Mouse (Mus musculus) brain, embryonic 14.5 days (tissue): Measurements from ENCODE around the gene Il1f10. TPM values are rescaled to one million over a fixed set of nuclear protein-coding genes. Genes with fewer than 3 reads are reported as not detected.
A peak's percentile ranks its signal among the peaks of the same experiment; 100 is the strongest.

ENCODE experiments used
- DNase-seq: peaks from one replicate; pipeline ENCODE4 v3.0.0-alpha.2; 2011; ENCODE audit warnings: low read depth
- CTCF ChIP-seq: fragments of 200-500 bp; IDR thresholded peaks from 2 replicates; pipeline ENCODE4 v1.5.1; 2012; ENCODE audit warnings: inconsistent platforms, mild to moderate bottlenecking, moderate library complexity, borderline replicate concordance; ENCODE audit not compliant: insufficient read depth, insufficient read length; ENCODE audit errors: extremely low read depth
- POLR2A ChIP-seq: fragments of 200-500 bp; IDR thresholded peaks from 2 replicates; pipeline ENCODE4 v1.6.1; 2012; ENCODE audit warnings: mild to moderate bottlenecking, inconsistent platforms, borderline replicate concordance; ENCODE audit not compliant: poor library complexity, insufficient read depth, insufficient read length, severe bottlenecking; ENCODE audit errors: extremely low read depth
- polyA plus RNA-seq: library from polyadenylated mRNA; depleted of rRNA; stranded (reverse); fragments of >200 nt; gene quantifications from 2 replicates; pipeline ENCODE4 v1.2.3, GENCODE M21; 2012; rRNA removed

Gene Il1f10
- polyA plus RNA-seq = not detected in 2 replicates

- no peak for DNase-seq
- TF ChIP-seq POLR2A (no peak), CTCF (no peak)
These were observed at the start of gene Il1f10 for GRCm38 (mm10) chr2:24290896-24291295. Gene Il1f10 (plus strand): TSS chr2:24291196.

DNA sequence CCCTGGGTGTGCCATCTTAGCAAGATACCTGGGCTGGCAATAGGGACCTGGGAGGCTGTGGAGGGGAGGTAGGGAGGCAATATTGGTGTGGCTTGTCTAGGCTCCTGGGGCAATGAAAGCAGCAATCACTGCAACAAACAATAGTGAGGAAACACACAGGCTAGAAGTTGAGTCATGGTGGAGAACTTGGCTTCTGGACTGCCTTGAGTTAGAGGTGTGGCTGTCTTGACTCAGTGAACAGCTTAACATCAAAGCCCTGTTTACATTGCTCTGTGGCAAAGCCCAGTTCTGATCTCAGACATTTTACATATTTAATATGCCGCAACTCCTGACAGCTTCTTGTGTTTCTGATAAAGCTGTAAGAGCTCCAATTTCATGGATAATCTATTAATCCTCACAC lies 23.5 kb upstream of the Il1f10 start:
- DNase-seq = no peak
- TF ChIP-seq CTCF = no peak
- no peak for TF ChIP-seq POLR2A

GRCm38 (mm10) chr2:24273619-24274018 lies 17.4 kb upstream of the Il1f10 start:
- TF ChIP-seq POLR2A (no peak), CTCF (no peak)
- no peak for DNase-seq

GRCm38 (mm10) chr2:24275146-24275545 lies 15.8 kb upstream of the Il1f10 start:
- no peak for TF ChIP-seq POLR2A
- TF ChIP-seq CTCF = no peak
- peak; percentile 1 for DNase-seq

DNA sequence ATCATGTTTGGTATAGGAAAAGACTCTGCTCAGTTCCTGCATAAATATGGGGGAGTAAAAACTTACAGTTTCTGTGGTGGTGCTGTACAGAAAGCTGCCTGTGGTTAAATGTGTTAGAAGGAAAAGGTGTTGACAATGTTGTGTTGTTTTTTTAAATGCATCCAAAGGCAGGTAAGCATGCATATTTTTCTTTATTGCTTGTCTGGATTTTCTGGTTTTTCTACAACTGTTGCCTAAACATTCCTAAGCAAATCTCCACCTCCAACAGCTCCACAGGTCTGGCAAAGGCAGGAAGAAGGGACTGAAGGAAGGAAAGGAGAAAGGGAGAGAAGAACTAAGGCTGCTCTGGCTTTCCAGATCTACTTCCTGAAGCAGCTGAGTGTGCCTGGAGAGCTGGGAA lies 14.3 kb upstream of the Il1f10 start, which contains the start of gene Il1f5:
Gene Il1f5 (plus strand): TSS at position 301 of the 400 bp plus-strand sequence.
- TF ChIP-seq CTCF = no peak
- no peak for TF ChIP-seq POLR2A

GRCm38 (mm10) chr2:24294616-24295015 lies 3.6 kb downstream of the Il1f10 start:
- TF ChIP-seq POLR2A (no peak), CTCF (no peak)
- no peak for DNase-seq

More for the DNA sequence above, 14.3 kb upstream of the Il1f10 start, which contains the start of gene Il1f5:
- no peak for DNase-seq

DNA sequence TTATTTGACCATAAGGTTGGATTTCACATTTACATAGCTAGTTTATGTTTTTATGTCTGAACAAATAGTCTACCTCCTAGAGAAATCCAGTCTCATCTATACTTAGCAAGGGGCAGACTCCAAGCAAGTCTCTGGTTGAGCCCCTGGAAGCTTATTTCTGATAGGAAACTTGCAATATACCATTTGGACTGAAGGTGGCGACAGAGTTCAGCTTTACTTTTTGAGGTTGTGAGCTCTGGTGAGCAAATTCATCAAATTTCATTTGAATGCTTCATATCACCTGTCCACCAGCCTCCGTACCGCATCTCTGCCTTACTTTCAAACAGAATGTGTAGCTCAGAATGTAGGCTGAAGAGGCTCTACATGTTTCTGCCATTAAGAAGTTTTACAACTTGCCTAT lies 5.8 kb downstream of the Il1f10 start:
- TF ChIP-seq CTCF (peak; percentile 64; the same call in 1 of the 2 replicates), POLR2A (no peak)
- peak; percentile 82 for DNase-seq

- DNase-seq = no peak
- no peak for TF ChIP-seq CTCF
- no peak for TF ChIP-seq POLR2A
These were observed 20.5 kb downstream of the Il1f10 start for GRCm38 (mm10) chr2:24311302-24312001.

DNA sequence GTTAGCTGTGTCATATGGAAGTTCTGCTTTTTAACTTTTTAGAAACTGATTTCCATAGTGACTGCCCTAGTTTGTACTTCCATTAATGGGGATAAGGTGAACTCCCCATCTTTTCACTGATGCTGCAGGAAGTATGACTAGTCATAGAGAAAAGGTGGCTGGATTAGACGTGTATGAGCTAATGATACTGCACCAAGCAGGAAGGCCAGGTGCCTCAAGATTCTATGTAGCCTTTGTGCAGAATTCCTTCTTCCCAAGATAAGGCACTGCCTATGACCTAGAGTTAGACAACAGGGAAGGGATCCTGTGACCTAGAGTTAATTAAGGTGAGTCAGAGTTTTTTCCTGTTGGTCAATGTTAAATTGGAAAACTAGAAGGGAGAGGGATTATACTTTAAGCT lies 25.9 kb downstream of the Il1f10 start:
- DNase-seq = no peak
- no peak for TF ChIP-seq POLR2A
- no peak for TF ChIP-seq CTCF

DNA sequence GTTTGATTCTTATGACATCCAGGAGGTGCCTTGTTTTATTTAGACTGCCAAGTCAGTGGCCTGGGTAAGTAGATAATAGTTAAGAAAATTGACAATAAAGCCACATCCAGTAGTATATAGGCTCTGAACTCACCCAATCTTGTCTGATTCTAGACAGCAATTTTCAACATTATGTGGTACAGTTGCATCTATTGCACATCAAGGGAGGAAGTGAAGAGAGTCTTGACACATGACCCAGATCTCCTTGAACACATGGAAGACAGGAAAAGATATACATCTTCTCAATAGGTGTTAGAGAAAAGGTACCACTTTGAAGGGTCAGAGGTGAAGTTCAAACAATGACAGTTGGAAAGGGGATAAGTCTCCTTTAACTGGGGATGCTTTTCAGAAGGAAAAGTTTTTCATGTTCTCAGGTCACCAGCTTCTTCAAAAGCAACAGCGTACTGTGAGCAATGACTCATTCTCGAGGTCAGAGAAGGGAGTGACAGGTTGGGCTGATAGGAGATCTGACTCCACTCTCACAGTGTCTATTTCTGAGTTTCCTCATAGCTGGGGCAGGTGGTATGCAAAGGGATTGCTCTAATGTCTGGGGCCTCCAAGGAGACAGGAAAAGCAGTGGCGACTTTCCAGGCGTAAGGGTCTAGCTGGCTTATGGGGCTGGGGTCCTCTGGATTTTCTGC lies 27.1 kb downstream of the Il1f10 start:
- TF ChIP-seq POLR2A (no peak), CTCF (no peak)
- no peak for DNase-seq

GRCm38 (mm10) chr2:24335333-24335732 lies 44.3 kb downstream of the Il1f10 start:
- DNase-seq = no peak
- TF ChIP-seq POLR2A (no peak), CTCF (no peak)
